Mouse (Mus musculus) midbrain, embryonic 15.5 days (tissue): ENCODE measurements around the gene Pou4f1. TPM values are rescaled to one million over a fixed set of nuclear protein-coding genes. Genes with fewer than 3 reads are reported as not detected.
"Not testable (repeated sequence)": the region's sequence is repeated elsewhere in the genome, so short reads cannot be mapped to it uniquely, and the experiment has no call there.

Experiments used
- ATAC-seq: fragments of 200-750 bp; cut with Nextera tagmentation; replicated peaks from 2 replicates; pipeline ENCODE4 v1.8.0; 2017; ENCODE audit warnings: moderate TSS enrichment
- H3K27ac ChIP-seq: fragments of 300-500 bp; sonication (generic); 2 replicates; pipeline ENCODE4 v1.5.1; 2015; ENCODE audit warnings: mild to moderate bottlenecking, inconsistent platforms
- H3K27me3 ChIP-seq: fragments of 300-500 bp; sonication (generic); replicated peaks from 2 replicates; pipeline ENCODE4 v1.6.1; 2015; ENCODE audit warnings: inconsistent platforms
- H3K36me3 ChIP-seq: fragments of 300-500 bp; sonication (generic); replicated peaks from 2 replicates; pipeline ENCODE4 v1.6.1; 2015; ENCODE audit warnings: inconsistent platforms
- H3K4me1 ChIP-seq: fragments of 300-500 bp; sonication (generic); 2 replicates; pipeline ENCODE4 v1.6.1; 2015; ENCODE audit warnings: inconsistent platforms
- H3K4me2 ChIP-seq: fragments of 300-500 bp; sonication (generic); 2 replicates; pipeline ENCODE4 v1.6.1; 2015; ENCODE audit warnings: inconsistent platforms, mild to moderate bottlenecking, moderate library complexity
- H3K4me3 ChIP-seq: fragments of 300-500 bp; sonication (generic); 2 replicates; pipeline ENCODE4 v1.5.1; 2015; ENCODE audit warnings: mild to moderate bottlenecking, inconsistent platforms
- H3K9ac ChIP-seq: fragments of 300-500 bp; sonication (generic); 2 replicates; pipeline ENCODE4 v1.6.1; 2015; ENCODE audit warnings: mild to moderate bottlenecking, inconsistent platforms
- H3K9me3 ChIP-seq: fragments of 300-500 bp; sonication (generic); 2 replicates; pipeline ENCODE4 v1.6.1; 2016; ENCODE audit warnings: inconsistent platforms
- WGBS: fragments of 180-500 bp; shearing (Covaris S2); methylation state at CpG from one replicate; pipeline ENCODE4 v1.1.7; 2015; ENCODE audit warnings: mixed read lengths; 5-methylcytosine and 5-hydroxymethylcytosine counted together
- polyA plus RNA-seq: library from polyadenylated mRNA; unstranded; fragments of >200 nt; fragmentation: Nextera tagmentation; extraction: Ambion mirVana; gene quantifications from 2 replicates; pipeline ENCODE4 v1.2.1, GENCODE M21; 2015

Gene Pou4f1
- polyA plus RNA-seq: 66.1 and 70.7 TPM in 2 replicates

GRCm38 (mm10) chr14:104467966-104468622 lies at the start of gene Pou4f1:
Gene Pou4f1 (minus strand): TSS chr14:104467999.
- H3K9me3 ChIP-seq: no peaks in the 10 kb centered on the region
- H3K9ac ChIP-seq: peak within 1 kb of the TSS; percentile 60
- peak within 1 kb of the TSS; percentile 82 for H3K27ac ChIP-seq
- peaks cover 37% of the 10 kb centered on the region for H3K4me1 ChIP-seq
- H3K4me3 ChIP-seq: peak within 1 kb of the TSS; percentile 63
- peak within 1 kb of the TSS; percentile 86 for H3K4me2 ChIP-seq
- WGBS: under 1% methylated on average over 62 of the region's 62 CpGs
- peak; percentile 95 for ATAC-seq
- H3K27me3 ChIP-seq: peaks cover 67% of the 10 kb centered on the region
- H3K36me3 ChIP-seq: no peaks in the 10 kb centered on the region

- Histone ChIP-seq H3K4me1 (no peaks in the 10 kb centered on the region), H3K4me3 (no peak overlapping the region), H3K27ac (no peak overlapping the region), H3K27me3 (no peaks in the 10 kb centered on the region), H3K36me3 (peaks cover 6% of the 10 kb centered on the region; the same call in 1 of the 2 replicates), H3K9me3 (no peaks in the 10 kb centered on the region), H3K4me2 (no peak overlapping the region), H3K9ac (no peak overlapping the region)
- WGBS: 97% methylated on average over 1 of the region's 1 CpGs
- no peak for ATAC-seq
Measured at GRCm38 (mm10) chr14:104511664-104512063, 43.9 kb upstream of the Pou4f1 start.

- not testable (repeated sequence) for ATAC-seq, H3K9ac ChIP-seq, H3K27ac ChIP-seq, H3K4me1 ChIP-seq, H3K4me2 ChIP-seq, H3K27me3 ChIP-seq, H3K9me3 ChIP-seq, H3K4me3 ChIP-seq
- WGBS: 77% methylated on average over 3 of the region's 3 CpGs
- peaks cover 41% of the 10 kb centered on the region for H3K36me3 ChIP-seq
Measured at GRCm38 (mm10) chr14:104502761-104503160, 35.0 kb upstream of the Pou4f1 start.

- no peak for ATAC-seq
- no peak overlapping the region for H3K27ac ChIP-seq
- no peaks in the 10 kb centered on the region for H3K4me1 ChIP-seq
- 92% methylated on average over 8 of the region's 8 CpGs for WGBS
- H3K27me3 ChIP-seq: peaks cover 15% of the 10 kb centered on the region
- no peak overlapping the region for H3K4me2 ChIP-seq
- H3K9me3 ChIP-seq: no peaks in the 10 kb centered on the region
- no peak overlapping the region for H3K9ac ChIP-seq
- H3K36me3 ChIP-seq: 0 out of 2 replicates have a peak, but pooled peaks cover 4% of the 10 kb centered on the region
- H3K4me3 ChIP-seq: no peak overlapping the region
Measured at GRCm38 (mm10) chr14:104479751-104480150, 12.0 kb upstream of the Pou4f1 start.

GRCm38 (mm10) chr14:104478593-104478992 lies 10.8 kb upstream of the Pou4f1 start:
- 42% methylated on average over 5 of the region's 5 CpGs for WGBS
- ATAC-seq: no peak

DNA sequence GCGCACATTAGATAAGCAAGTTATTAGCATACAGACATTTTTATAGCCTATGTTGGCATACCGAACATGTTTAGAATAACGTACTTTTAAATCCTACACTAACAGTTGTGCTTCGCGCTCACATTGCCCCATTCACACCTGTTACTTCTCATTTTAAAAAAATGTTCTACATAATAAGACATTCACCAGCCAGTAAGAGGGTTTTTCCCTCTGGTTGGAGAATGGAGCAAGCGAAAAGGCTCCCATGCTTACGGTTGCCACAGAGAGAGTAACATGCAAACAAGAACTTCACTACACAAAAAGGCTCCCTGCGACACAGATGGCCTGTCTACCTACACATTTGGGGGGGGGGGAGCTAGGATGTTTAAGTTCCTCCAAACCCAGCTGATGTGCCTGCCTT lies 9.8 kb upstream of the Pou4f1 start:
- H3K9ac ChIP-seq: no peak overlapping the region
- H3K4me2 ChIP-seq: no peak overlapping the region
- H3K27ac ChIP-seq: no peak overlapping the region
- H3K4me3 ChIP-seq: no peak overlapping the region
- H3K36me3 ChIP-seq: 0 out of 2 replicates have a peak, but pooled peaks cover 4% of the 10 kb centered on the region
- H3K9me3 ChIP-seq: no peaks in the 10 kb centered on the region
- peaks cover 26% of the 10 kb centered on the region for H3K27me3 ChIP-seq
- no peak for ATAC-seq
- 94% methylated on average over 8 of the region's 8 CpGs for WGBS
- peaks cover 14% of the 10 kb centered on the region for H3K4me1 ChIP-seq

More at GRCm38 (mm10) chr14:104478593-104478992, 10.8 kb upstream of the Pou4f1 start:
- H3K27ac ChIP-seq: no peak overlapping the region
- H3K9me3 ChIP-seq: no peaks in the 10 kb centered on the region
- H3K4me2 ChIP-seq: no peak overlapping the region
- 0 out of 2 replicates have a peak, but pooled peaks cover 4% of the 10 kb centered on the region for H3K36me3 ChIP-seq
- no peak overlapping the region for H3K9ac ChIP-seq
- peaks cover 26% of the 10 kb centered on the region for H3K27me3 ChIP-seq
- H3K4me3 ChIP-seq: no peak overlapping the region
- H3K4me1 ChIP-seq: peaks cover 6% of the 10 kb centered on the region

- WGBS: 80% methylated on average over 1 of the region's 1 CpGs
- peaks cover 44% of the 10 kb centered on the region for H3K27me3 ChIP-seq
- peaks cover 21% of the 10 kb centered on the region for H3K4me1 ChIP-seq
- H3K9me3 ChIP-seq: no peaks in the 10 kb centered on the region
- H3K4me3 ChIP-seq: no peak overlapping the region
- no peak for ATAC-seq
- 0 out of 2 replicates have a peak, but pooled peaks cover 4% of the 10 kb centered on the region for H3K36me3 ChIP-seq
- no peak overlapping the region for H3K27ac ChIP-seq
- H3K9ac ChIP-seq: no peak overlapping the region
- H3K4me2 ChIP-seq: no peak overlapping the region
Measured at GRCm38 (mm10) chr14:104475438-104475837, 7.6 kb upstream of the Pou4f1 start.

DNA sequence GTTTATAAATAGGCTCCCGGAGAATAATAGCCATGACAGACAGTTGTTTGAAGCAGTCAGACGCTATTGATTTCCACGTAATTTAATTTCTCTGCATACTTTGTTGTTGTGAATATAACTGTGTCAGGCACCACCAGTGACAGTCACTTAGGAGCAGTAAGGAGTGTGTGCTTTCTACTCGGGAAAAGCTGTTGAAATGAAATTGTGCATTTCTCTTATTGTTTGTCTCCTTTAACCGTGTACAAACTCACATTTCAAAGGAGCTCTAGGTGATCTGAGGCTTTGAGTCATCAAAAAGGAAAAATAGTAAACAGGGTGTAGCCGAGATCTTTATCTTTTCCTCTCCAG lies 798 bp upstream of the Pou4f1 start:
- Histone ChIP-seq H3K4me1 (peaks cover 41% of the 10 kb centered on the region), H3K9ac (no peak overlapping the region), H3K9me3 (no peaks in the 10 kb centered on the region), H3K27ac (peak overlapping the region; percentile 82), H3K4me3 (peak overlapping the region; percentile 63), H3K36me3 (no peaks in the 10 kb centered on the region), H3K4me2 (peak overlapping the region; percentile 86), H3K27me3 (peaks cover 63% of the 10 kb centered on the region)
- WGBS: 3% methylated on average over 6 of the region's 6 CpGs
- ATAC-seq: peak; percentile 7; the same call in 1 of the 2 replicates

DNA sequence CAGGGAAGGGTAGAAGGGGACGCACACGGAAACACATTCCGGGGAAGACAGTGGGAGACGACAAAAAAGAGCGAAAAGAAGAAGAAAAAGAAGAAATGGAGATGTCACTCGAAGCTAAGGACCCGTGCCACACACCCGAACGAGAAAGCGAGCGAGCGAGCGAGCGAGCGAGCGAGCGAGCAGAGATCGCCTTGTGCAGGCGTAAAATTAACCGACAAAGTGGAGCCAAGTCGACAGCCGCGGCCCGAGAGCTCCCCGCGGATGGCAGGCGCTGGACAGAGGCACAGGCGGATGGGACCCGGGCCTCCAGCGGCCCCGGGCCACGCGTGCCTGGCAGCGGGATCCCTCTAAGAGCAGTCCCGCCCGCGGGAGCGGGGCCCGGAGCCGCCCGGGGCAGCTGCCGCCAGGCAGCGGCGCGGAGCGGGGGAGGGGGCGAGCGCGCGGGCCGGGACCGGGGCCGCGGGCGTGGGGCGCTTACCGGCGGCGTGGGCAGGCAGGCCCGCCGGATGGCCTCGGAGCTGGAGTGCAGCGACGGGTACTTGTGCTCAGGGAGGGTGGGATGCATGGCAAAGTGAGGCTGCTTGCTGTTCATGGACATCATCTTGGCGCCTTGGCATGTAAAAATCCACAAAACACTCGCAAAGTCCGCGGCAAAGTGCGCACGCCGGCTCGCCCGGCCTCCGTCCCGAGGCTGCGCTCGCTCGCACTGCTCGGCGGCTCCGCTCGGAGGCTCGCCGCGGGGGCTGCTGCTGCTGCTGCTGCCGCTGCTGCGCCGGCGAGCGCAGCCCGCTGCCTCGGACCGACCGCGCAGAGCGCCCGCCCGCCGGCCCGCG lies 450 bp downstream of the Pou4f1 start:
- H3K36me3 ChIP-seq: no peaks in the 10 kb centered on the region
- peak overlapping the region; percentile 82 for H3K27ac ChIP-seq
- peaks cover 32% of the 10 kb centered on the region for H3K4me1 ChIP-seq
- H3K4me3 ChIP-seq: peak overlapping the region; percentile 63
- peaks cover 67% of the 10 kb centered on the region for H3K27me3 ChIP-seq
- ATAC-seq: peak; percentile 44
- H3K4me2 ChIP-seq: peak overlapping the region; percentile 86
- peak overlapping the region; percentile 60 for H3K9ac ChIP-seq
- WGBS: under 1% methylated on average over 101 of the region's 101 CpGs
- H3K9me3 ChIP-seq: no peaks in the 10 kb centered on the region

DNA sequence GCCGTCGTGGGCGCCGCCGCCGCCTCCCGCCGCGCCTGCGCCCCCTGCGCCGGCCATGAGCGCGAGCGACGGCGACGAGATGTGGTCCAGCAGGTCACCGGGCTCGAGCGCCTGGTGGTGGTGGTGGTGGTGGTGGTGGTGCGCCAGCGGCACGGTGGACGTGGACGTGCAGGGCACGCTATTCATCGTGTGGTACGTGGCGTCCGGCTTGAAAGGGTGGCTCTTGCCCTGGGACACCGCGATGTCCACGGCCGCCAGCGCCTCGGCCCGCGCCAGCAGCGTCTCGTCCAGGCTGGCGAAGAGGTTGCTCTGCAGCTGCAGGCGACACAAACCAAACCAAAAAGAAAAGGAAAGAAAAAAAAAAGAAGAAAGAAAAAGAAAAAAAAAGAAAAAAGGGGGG lies 1.2 kb downstream of the Pou4f1 start:
- H3K4me3 ChIP-seq: peak overlapping the region; percentile 63
- H3K4me1 ChIP-seq: peaks cover 26% of the 10 kb centered on the region
- H3K27me3 ChIP-seq: peaks cover 65% of the 10 kb centered on the region
- H3K9ac ChIP-seq: peak overlapping the region; percentile 60; the same call in 1 of the 2 replicates
- H3K36me3 ChIP-seq: no peaks in the 10 kb centered on the region
- WGBS: 0% methylated on average over 21 of the region's 43 CpGs
- no peaks in the 10 kb centered on the region for H3K9me3 ChIP-seq
- peak overlapping the region; percentile 86 for H3K4me2 ChIP-seq
- peak overlapping the region; percentile 82 for H3K27ac ChIP-seq
- ATAC-seq: no peak

- no peak for ATAC-seq
- Histone ChIP-seq H3K4me1 (peaks cover 26% of the 10 kb centered on the region), H3K27ac (peak overlapping the region; percentile 72), H3K9me3 (no peaks in the 10 kb centered on the region), H3K36me3 (no peaks in the 10 kb centered on the region), H3K27me3 (peaks cover 61% of the 10 kb centered on the region), H3K4me3 (peak overlapping the region; percentile 63), H3K4me2 (peak overlapping the region; percentile 86), H3K9ac (peak overlapping the region; percentile 34)
- under 1% methylated on average over 61 of the region's 64 CpGs for WGBS
Measured at GRCm38 (mm10) chr14:104465483-104466235, 2.1 kb downstream of the Pou4f1 start.

DNA sequence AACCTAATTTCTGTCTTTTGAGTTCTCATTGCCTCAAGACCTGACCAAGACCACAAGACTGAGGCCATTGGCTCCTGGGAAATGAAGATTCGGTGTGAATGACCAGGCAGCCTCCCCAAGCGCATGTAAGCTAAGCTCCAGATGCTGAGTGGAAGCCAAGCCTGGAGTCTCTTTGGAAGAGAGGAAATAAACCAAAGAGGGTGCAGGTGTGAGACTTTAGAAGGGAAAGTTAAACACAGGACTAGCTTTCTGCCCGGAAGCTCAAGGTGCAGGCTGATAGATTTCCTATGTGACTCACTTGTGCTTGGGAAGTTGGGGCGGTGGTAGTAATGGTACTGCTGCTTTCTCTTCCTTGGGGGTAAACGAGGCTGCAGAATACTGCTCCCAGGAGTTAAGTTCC lies 3.0 kb downstream of the Pou4f1 start:
- peaks cover 32% of the 10 kb centered on the region for H3K4me1 ChIP-seq
- ATAC-seq: no peak
- peak overlapping the region; percentile 63 for H3K4me3 ChIP-seq
- H3K4me2 ChIP-seq: peak overlapping the region; percentile 86
- peak overlapping the region; percentile 17; the same call in 1 of the 2 replicates for H3K9ac ChIP-seq
- H3K27ac ChIP-seq: peak overlapping the region; percentile 72; the same call in 1 of the 2 replicates
- H3K27me3 ChIP-seq: peaks cover 57% of the 10 kb centered on the region
- WGBS: 11% methylated on average over 5 of the region's 5 CpGs
- no peaks in the 10 kb centered on the region for H3K9me3 ChIP-seq
- no peaks in the 10 kb centered on the region for H3K36me3 ChIP-seq
